Mouse (Mus musculus) liver, embryonic 15.5 days (tissue): ENCODE measurements around the gene Extl2. TPM values are rescaled to one million over a fixed set of nuclear protein-coding genes. Genes with fewer than 3 reads are reported as not detected.

Source experiments
- ATAC-seq: fragments of 200-750 bp; cut with Nextera tagmentation; 2 replicates; pipeline ENCODE4 v1.8.0; 2017; ENCODE audit warnings: moderate number of reproducible peaks, mild to moderate bottlenecking, moderate library complexity; ENCODE audit not compliant: insufficient read depth
- H3K27ac ChIP-seq: fragments of 300-500 bp; sonication (generic); replicated peaks from 2 replicates; pipeline ENCODE4 v1.5.1; 2015; ENCODE audit warnings: mild to moderate bottlenecking, inconsistent platforms
- H3K27me3 ChIP-seq: fragments of 300-500 bp; sonication (generic); 2 replicates; pipeline ENCODE4 v1.6.1; 2015; ENCODE audit warnings: mild to moderate bottlenecking, inconsistent platforms
- H3K36me3 ChIP-seq: fragments of 300-500 bp; sonication (generic); replicated peaks from 2 replicates; pipeline ENCODE4 v1.6.1; 2015; ENCODE audit warnings: moderate library complexity, mild to moderate bottlenecking, inconsistent platforms
- H3K4me1 ChIP-seq: fragments of 300-500 bp; sonication (generic); replicated peaks from 2 replicates; pipeline ENCODE4 v1.6.1; 2015; ENCODE audit warnings: inconsistent platforms
- H3K4me2 ChIP-seq: fragments of 300-500 bp; sonication (generic); 2 replicates; pipeline ENCODE4 v1.6.1; 2015; ENCODE audit warnings: moderate library complexity, mild to moderate bottlenecking, inconsistent platforms
- H3K4me3 ChIP-seq: fragments of 300-500 bp; sonication (generic); replicated peaks from 2 replicates; pipeline ENCODE4 v1.5.1; 2015; ENCODE audit warnings: mild to moderate bottlenecking, inconsistent platforms
- H3K9ac ChIP-seq: fragments of 300-500 bp; sonication (generic); 2 replicates; pipeline ENCODE4 v1.6.1; 2015; ENCODE audit warnings: moderate library complexity, mild to moderate bottlenecking, inconsistent platforms
- H3K9me3 ChIP-seq: fragments of 300-500 bp; sonication (generic); replicated peaks from 2 replicates; pipeline ENCODE4 v1.6.1; 2016; ENCODE audit warnings: inconsistent platforms
- WGBS: fragments of 180-500 bp; shearing (Covaris S2); methylation state at CpG from one replicate; pipeline ENCODE4 v1.1.7; 2015; ENCODE audit warnings: mixed read lengths; ENCODE audit not compliant: insufficient replicate concordance; 5-methylcytosine and 5-hydroxymethylcytosine counted together
- polyA plus RNA-seq: library from polyadenylated mRNA; unstranded; fragments of >200 nt; fragmentation: Nextera tagmentation; extraction: Ambion mirVana; gene quantifications from 2 replicates; pipeline ENCODE4 v1.2.1, GENCODE M21; 2015

The Extl2 gene
- polyA plus RNA-seq, 1 experiment from 2014 or later, result 3.8 TPM

GRCm38 (mm10) chr3:115979000-115979399 is 28.3 kb upstream of the Extl2 start:
- no peak overlapping the region for H3K4me3 ChIP-seq
- H3K27me3 ChIP-seq, result no peaks in the 10 kb centered on the region
- no peak overlapping the region for H3K9ac ChIP-seq
- 30% methylated on average over 1 of the region's 1 CpGs for WGBS
- no peak for ATAC-seq
- H3K27ac ChIP-seq, result no peak overlapping the region
- H3K9me3 ChIP-seq, result no peaks in the 10 kb centered on the region
- peaks cover 50% of the 10 kb centered on the region for H3K36me3 ChIP-seq
- H3K4me2 ChIP-seq, result no peak overlapping the region
- no peaks in the 10 kb centered on the region for H3K4me1 ChIP-seq

GRCm38 (mm10) chr3:115983217-115983616 is 24.0 kb upstream of the Extl2 start:
- 82% methylated on average over 8 of the region's 8 CpGs for WGBS
- no peak overlapping the region for H3K4me3 ChIP-seq
- H3K9me3 ChIP-seq, result no peaks in the 10 kb centered on the region
- H3K4me2 ChIP-seq, result no peak overlapping the region
- H3K9ac ChIP-seq, result no peak overlapping the region
- no peaks in the 10 kb centered on the region for H3K27me3 ChIP-seq
- H3K4me1 ChIP-seq, result no peaks in the 10 kb centered on the region
- ATAC-seq, result no peak
- no peak overlapping the region for H3K27ac ChIP-seq
- H3K36me3 ChIP-seq, result peaks cover 35% of the 10 kb centered on the region

GRCm38 (mm10) chr3:115984653-115985052 is 22.6 kb upstream of the Extl2 start:
- ATAC-seq, result no peak
- Histone ChIP-seq H3K4me1 (no peaks in the 10 kb centered on the region), H3K4me3 (no peak overlapping the region), H3K9me3 (no peaks in the 10 kb centered on the region), H3K27me3 (no peaks in the 10 kb centered on the region), H3K36me3 (peaks cover 38% of the 10 kb centered on the region), H3K4me2 (no peak overlapping the region), H3K9ac (no peak overlapping the region), H3K27ac (no peak overlapping the region)
- WGBS, result 80% methylated on average over 9 of the region's 9 CpGs

GRCm38 (mm10) chr3:115985183-115985892 is 21.9 kb upstream of the Extl2 start:
- Histone ChIP-seq H3K27me3 (no peaks in the 10 kb centered on the region), H3K9me3 (no peaks in the 10 kb centered on the region), H3K4me3 (no peak overlapping the region), H3K27ac (no peak overlapping the region), H3K36me3 (peaks cover 43% of the 10 kb centered on the region), H3K4me1 (no peaks in the 10 kb centered on the region), H3K4me2 (no peak overlapping the region), H3K9ac (no peak overlapping the region)
- ATAC-seq, result no peak
- 60% methylated on average over 9 of the region's 9 CpGs for WGBS

GRCm38 (mm10) chr3:115992103-115992502 is 15.2 kb upstream of the Extl2 start:
- ATAC-seq, result no peak
- Histone ChIP-seq H3K9me3 (no peaks in the 10 kb centered on the region), H3K36me3 (peaks cover 20% of the 10 kb centered on the region), H3K4me2 (no peak overlapping the region), H3K9ac (no peak overlapping the region), H3K27ac (no peak overlapping the region), H3K4me3 (no peak overlapping the region), H3K27me3 (no peaks in the 10 kb centered on the region), H3K4me1 (peaks cover 10% of the 10 kb centered on the region; the same call in 1 of the 2 replicates)
- 47% methylated on average over 4 of the region's 4 CpGs for WGBS

GRCm38 (mm10) chr3:115992588-115992987 is 14.7 kb upstream of the Extl2 start:
- Histone ChIP-seq H3K27ac (no peak overlapping the region), H3K27me3 (no peaks in the 10 kb centered on the region), H3K4me1 (peaks cover 10% of the 10 kb centered on the region; the same call in 1 of the 2 replicates), H3K4me2 (no peak overlapping the region; the same call in 1 of the 2 replicates), H3K9me3 (no peaks in the 10 kb centered on the region), H3K36me3 (peaks cover 23% of the 10 kb centered on the region), H3K4me3 (no peak overlapping the region), H3K9ac (no peak overlapping the region)
- no peak for ATAC-seq
- 62% methylated on average over 4 of the region's 4 CpGs for WGBS

GRCm38 (mm10) chr3:115993025-115993424 is 14.2 kb upstream of the Extl2 start:
- Histone ChIP-seq H3K36me3 (peaks cover 28% of the 10 kb centered on the region), H3K9ac (no peak overlapping the region), H3K27ac (no peak overlapping the region), H3K27me3 (no peaks in the 10 kb centered on the region), H3K4me1 (peaks cover 10% of the 10 kb centered on the region; the same call in 1 of the 2 replicates), H3K4me3 (no peak overlapping the region), H3K9me3 (no peaks in the 10 kb centered on the region), H3K4me2 (no peak overlapping the region; the same call in 1 of the 2 replicates)
- WGBS, result 77% methylated on average over 10 of the region's 10 CpGs
- ATAC-seq, result no peak

- Histone ChIP-seq H3K36me3 (peaks cover 33% of the 10 kb centered on the region), H3K9me3 (no peaks in the 10 kb centered on the region), H3K9ac (no peak overlapping the region), H3K4me3 (no peak overlapping the region), H3K4me1 (peaks cover 9% of the 10 kb centered on the region; the same call in 1 of the 2 replicates), H3K4me2 (no peak overlapping the region), H3K27ac (no peak overlapping the region), H3K27me3 (no peaks in the 10 kb centered on the region)
- no peak for ATAC-seq
- 71% methylated on average over 5 of the region's 5 CpGs for WGBS
Observed at GRCm38 (mm10) chr3:115996929-115997328, 10.3 kb upstream of the Extl2 start.

GRCm38 (mm10) chr3:116006284-116006977 is 831 bp upstream of the Extl2 start:
- H3K9me3 ChIP-seq, result no peaks in the 10 kb centered on the region
- H3K36me3 ChIP-seq, result no peaks in the 10 kb centered on the region
- peak overlapping the region; percentile 81 for H3K4me3 ChIP-seq
- peak overlapping the region; percentile 71 for H3K9ac ChIP-seq
- peak overlapping the region; percentile 96 for H3K4me2 ChIP-seq
- peak overlapping the region; percentile 76 for H3K27ac ChIP-seq
- peak; percentile 7 for ATAC-seq
- no peaks in the 10 kb centered on the region for H3K27me3 ChIP-seq
- 5% methylated on average over 12 of the region's 12 CpGs for WGBS
- H3K4me1 ChIP-seq, result peaks cover 18% of the 10 kb centered on the region

GRCm38 (mm10) chr3:116007941-116008440 is 729 bp downstream of the Extl2 start:
- Histone ChIP-seq H3K4me3 (peak overlapping the region; percentile 81), H3K4me1 (peaks cover 18% of the 10 kb centered on the region), H3K9me3 (no peaks in the 10 kb centered on the region), H3K27me3 (no peaks in the 10 kb centered on the region), H3K9ac (peak overlapping the region; percentile 71), H3K36me3 (no peaks in the 10 kb centered on the region), H3K27ac (peak overlapping the region; percentile 76), H3K4me2 (peak overlapping the region; percentile 96)
- WGBS, result 0% methylated on average over 12 of the region's 12 CpGs
- ATAC-seq, result peak; percentile 33

GRCm38 (mm10) chr3:116009622-116010344 is 2.5 kb downstream of the Extl2 start:
- Histone ChIP-seq H3K27me3 (no peaks in the 10 kb centered on the region), H3K27ac (no peak overlapping the region), H3K36me3 (no peaks in the 10 kb centered on the region), H3K9me3 (no peaks in the 10 kb centered on the region), H3K4me2 (no peak overlapping the region), H3K4me3 (no peak overlapping the region), H3K4me1 (peaks cover 18% of the 10 kb centered on the region), H3K9ac (no peak overlapping the region)
- 76% methylated on average over 17 of the region's 17 CpGs for WGBS
- no peak for ATAC-seq
